Mouse (Mus musculus) bone marrow, adult 2 months (tissue): ENCODE results near the gene Mamdc2.

Experiments
- CTCF ChIP-seq: fragments of 200-500 bp; IDR thresholded peaks from 2 replicates; pipeline ENCODE4 v1.5.1; 2011; ENCODE audit warnings: low read length, control low read depth; ENCODE audit not compliant: control insufficient read depth, insufficient read depth
- POLR2A ChIP-seq: fragments of 200-500 bp; IDR thresholded peaks from 2 replicates; pipeline ENCODE4 v1.6.1; 2011; ENCODE audit warnings: low read depth, mild to moderate bottlenecking, control low read depth, low read length, borderline replicate concordance; ENCODE audit not compliant: control insufficient read depth

- TF ChIP-seq POLR2A (no peak), CTCF (no peak)
These were observed 125.1 kb downstream of the Mamdc2 start for GRCm38 (mm10) chr19:23323107-23323506.
